Mouse (Mus musculus) megakaryocyte progenitor cell, adult 5-6 weeks (primary cell): ENCODE measurements around the gene Gatc. TPM values are rescaled to one million over a fixed set of nuclear protein-coding genes. Genes with fewer than 3 reads are reported as not detected.
"Not testable (repeated sequence)": the region's sequence is repeated elsewhere in the genome, so short reads cannot be mapped to it uniquely, and the experiment has no call there.

Source experiments
- ATAC-seq: replicated peaks from 2 replicates; pipeline ENCODE4 v1.8.0; 2016; ENCODE audit warnings: mild to moderate bottlenecking, moderate TSS enrichment, inconsistent platforms; ENCODE audit not compliant: poor library complexity
- total RNA-seq, 2 experiments: library from RNA; stranded (forward) in 1 of 2; stranded (reverse) in 1 of 2; fragments of 157-497, 149-512 nt in 1 of 2; fragments of 200-1000 nt in 1 of 2; gene quantifications; 2 replicates each; pipeline versions ENCODE4 v1.2.3 to v1.2.4; 2015 to 2017

Gatc gene
- total RNA-seq, 2 experiments from 2014 or later = 11.2 to 78.9 TPM

GRCm38 (mm10) chr5:115333626-115334025 lies 7.4 kb downstream of the Gatc start:
- ATAC-seq = peak; percentile 99

- ATAC-seq = no peak
Observed at GRCm38 (mm10) chr5:115330955-115331354, 10.0 kb downstream of the Gatc start.

- ATAC-seq = no peak
Observed at GRCm38 (mm10) chr5:115327610-115328548, 13.1 kb downstream of the Gatc start.

- peak; percentile 93 for ATAC-seq
Observed at GRCm38 (mm10) chr5:115326875-115327609, 13.9 kb downstream of the Gatc start, which contains the start of gene Srsf9. Gene Srsf9, plus strand, starts transcription at chr5:115327177.

GRCm38 (mm10) chr5:115326256-115326831 lies 14.6 kb downstream of the Gatc start:
- peak; percentile 40 for ATAC-seq

- peak; percentile 94 for ATAC-seq
Observed at GRCm38 (mm10) chr5:115319004-115319940, 21.7 kb downstream of the Gatc start.

- ATAC-seq = no peak
Observed at GRCm38 (mm10) chr5:115317645-115318328, 23.2 kb downstream of the Gatc start.

- no peak for ATAC-seq
Observed at GRCm38 (mm10) chr5:115316968-115317644, 23.9 kb downstream of the Gatc start.

GRCm38 (mm10) chr5:115313668-115313943 lies 27.4 kb downstream of the Gatc start:
- no peak for ATAC-seq

GRCm38 (mm10) chr5:115312816-115313667 lies 27.9 kb downstream of the Gatc start:
- ATAC-seq = peak; percentile 90

- peak; percentile 47 for ATAC-seq
Observed at GRCm38 (mm10) chr5:115312354-115312753, 28.6 kb downstream of the Gatc start.

- ATAC-seq = not testable (repeated sequence)
Observed at GRCm38 (mm10) chr5:115302190-115302589, 38.8 kb downstream of the Gatc start.

- 0 out of 2 replicates have a peak, but pooled peaks have one; percentile 0 for ATAC-seq
Observed at GRCm38 (mm10) chr5:115301615-115302014, 39.4 kb downstream of the Gatc start.

GRCm38 (mm10) chr5:115300792-115301614 lies 40.0 kb downstream of the Gatc start, which contains the start of gene Dynll1:
Gene Dynll1, minus strand, starts transcription at chr5:115300999.
- peak; percentile 95 for ATAC-seq

- peak; percentile 5 for ATAC-seq
Observed at GRCm38 (mm10) chr5:115300035-115300744, 40.8 kb downstream of the Gatc start.

GRCm38 (mm10) chr5:115296347-115296746 lies 44.6 kb downstream of the Gatc start:
- ATAC-seq = no peak

GRCm38 (mm10) chr5:115294173-115294572 lies 46.8 kb downstream of the Gatc start:
- ATAC-seq = peak; percentile 58
